Mouse (Mus musculus) embryo, embryonic 10 days (tissue): ENCODE measurements around the gene Fktn.
"Not testable (repeated sequence)": the region's sequence is repeated elsewhere in the genome, so short reads cannot be mapped to it uniquely, and the experiment has no call there.

Experiments
- DNase-seq: peaks from one replicate; pipeline ENCODE4 v3.0.0-alpha.2; 2015; ENCODE audit warnings: low spot score

Fktn gene

GRCm38 (mm10) chr4:53713704-53714050, at the start of gene Fktn:
TSS of gene Fktn (plus strand) at chr4:53713998.
- no peak for DNase-seq

DNA sequence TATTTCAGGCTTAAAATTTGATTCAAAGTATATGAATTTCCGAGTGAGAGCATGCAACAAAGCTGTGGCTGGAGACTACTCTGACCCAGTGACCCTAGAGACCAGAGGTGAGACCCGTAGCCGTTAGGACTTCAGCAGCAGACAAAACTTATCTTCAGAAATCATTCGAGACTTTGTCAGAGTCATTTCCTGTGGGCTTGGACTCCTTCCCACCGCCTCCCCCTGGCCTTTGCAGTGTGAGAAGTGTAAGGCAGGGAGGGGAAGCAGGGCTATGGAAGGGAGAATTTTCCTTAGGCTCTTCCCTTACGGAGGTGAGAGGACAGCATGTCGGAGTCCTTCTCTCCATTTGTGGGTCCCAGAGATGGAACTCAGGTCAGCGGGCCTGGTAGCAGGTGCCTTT, 31.7 kb upstream of the Fktn start:
- DNase-seq: no peak

DNA sequence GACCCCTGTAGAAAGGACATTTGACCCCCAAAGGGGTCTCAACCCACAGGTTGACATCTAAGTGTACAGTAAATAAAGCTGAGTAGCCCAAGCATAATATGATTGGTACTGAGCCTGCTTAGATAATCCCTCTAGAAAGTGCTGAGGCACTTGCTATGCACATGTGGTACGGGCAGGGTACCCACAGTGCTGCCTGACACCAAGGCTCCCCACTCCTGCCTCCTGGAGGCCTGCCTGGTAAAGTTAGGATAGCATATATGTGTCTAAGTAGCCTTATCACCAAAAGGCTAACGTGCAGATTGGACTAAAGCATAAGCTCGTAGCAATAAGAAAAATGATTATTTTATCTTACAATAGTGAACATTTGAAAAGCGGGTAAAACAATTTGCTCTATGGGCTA, 24.8 kb upstream of the Fktn start:
- DNase-seq: no peak

GRCm38 (mm10) chr4:53691418-53691817, 22.4 kb upstream of the Fktn start:
- DNase-seq: no peak

DNA sequence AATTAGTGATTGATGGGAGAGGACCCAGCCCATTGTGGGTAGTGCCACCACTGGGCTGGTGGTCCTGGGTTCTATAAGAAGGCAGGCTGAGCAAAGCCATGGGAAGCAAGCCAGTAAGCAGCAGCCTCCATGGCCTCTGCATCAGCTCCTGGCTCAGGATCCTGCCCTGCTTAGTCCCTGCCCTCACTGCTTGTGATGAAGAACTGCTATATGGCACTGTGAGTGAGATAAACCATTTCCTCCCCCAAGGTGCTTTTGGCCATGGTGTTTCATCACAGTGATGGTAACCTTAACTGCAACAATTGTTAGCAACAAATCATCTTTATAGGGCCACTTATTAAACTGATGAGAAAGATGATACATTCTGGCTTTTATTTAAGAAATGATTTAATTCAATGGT, 4.6 kb upstream of the Fktn start:
- not testable (repeated sequence) for DNase-seq

DNA sequence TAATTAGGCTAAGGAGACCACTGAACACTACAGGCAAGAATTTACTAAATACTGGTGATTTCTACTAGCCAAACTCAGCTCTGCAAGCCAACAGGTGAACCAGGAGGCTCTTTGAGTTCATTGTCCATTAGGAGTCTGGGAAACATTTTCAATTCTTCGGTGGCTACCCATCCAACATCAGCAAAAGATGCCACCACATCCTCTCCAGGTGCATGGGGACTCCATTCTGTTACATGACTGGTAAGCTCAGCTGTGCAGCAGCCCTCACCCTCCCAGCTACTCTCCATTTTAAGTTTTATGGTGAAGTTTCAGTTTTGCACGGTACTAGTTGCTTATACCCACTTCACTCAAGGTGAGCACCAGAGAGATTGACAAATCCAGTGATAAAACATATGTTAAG, 3.8 kb upstream of the Fktn start:
- no peak for DNase-seq

DNA sequence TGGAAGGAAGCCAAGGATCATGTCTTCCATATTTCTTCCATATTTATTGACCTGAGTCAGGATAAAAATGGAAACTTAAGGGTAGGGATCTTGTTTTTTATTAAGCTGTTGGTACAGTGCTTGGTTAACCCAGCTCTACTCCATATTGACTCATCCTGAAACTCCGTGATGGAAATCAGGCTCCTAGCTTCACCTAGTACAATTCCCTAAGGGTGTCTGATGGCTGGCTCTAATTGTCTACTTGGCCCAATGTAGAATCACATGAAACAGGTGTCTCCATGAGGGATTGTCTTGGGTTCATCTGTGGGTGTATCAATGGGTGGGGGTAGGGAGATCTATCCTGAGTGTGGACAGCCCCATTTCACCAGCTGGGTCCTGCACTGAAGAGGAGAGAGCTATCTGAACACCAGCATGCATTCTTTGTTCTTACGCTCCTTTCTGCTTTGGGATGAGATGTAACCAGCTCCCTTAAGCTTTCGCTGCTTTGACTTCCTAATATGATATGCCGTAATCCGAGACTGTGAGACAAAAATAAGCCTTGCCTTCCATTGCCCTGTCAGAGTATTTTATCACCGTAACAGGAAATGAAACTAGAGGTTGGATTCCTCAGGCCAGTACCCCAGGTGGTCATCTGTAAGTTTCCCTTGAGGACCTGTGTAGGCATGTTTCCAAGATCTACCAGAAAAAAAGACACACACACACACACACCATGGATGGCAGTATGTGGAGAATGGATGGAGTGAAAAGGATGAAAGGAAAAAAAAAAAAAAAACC, 3.1 kb upstream of the Fktn start:
- DNase-seq: no peak

DNA sequence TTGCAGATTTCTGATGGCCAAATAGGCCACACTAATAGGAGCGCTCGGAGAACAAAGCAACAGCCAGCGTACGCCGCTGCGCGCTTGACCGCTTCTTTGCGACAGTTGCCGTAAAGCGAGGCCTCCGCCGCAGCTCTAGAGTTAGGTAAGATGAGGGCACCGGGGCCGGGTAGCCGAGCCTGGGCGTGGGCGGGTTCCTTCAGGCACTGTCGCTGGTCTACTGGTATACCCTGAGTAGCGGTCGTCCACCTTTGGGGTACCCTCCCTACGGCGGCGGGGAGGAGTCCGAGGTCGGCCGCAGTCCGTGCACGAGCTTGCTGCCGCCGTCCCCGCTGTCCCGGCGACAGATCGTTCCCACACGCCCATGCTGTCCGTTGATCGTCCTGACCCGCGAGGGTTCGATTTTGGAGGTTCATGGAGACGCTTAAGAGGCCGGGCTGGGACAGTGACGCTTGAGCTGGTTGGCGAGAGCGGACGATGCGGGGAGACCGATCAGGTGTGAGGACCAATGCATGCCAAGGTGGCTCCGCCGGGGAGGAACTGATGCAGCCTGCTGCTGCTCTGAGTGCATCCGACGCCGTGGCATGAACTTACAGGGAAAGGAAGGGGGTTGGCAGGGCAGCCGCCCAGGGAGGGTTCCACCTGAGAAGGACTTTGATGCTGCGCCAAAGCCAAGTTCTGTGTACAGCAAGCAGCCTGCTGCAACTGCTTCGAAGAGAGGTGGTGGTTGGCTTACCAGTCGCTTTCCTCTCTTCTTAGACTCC, 435 bp downstream of the Fktn start:
- DNase-seq: peak; percentile 97

DNA sequence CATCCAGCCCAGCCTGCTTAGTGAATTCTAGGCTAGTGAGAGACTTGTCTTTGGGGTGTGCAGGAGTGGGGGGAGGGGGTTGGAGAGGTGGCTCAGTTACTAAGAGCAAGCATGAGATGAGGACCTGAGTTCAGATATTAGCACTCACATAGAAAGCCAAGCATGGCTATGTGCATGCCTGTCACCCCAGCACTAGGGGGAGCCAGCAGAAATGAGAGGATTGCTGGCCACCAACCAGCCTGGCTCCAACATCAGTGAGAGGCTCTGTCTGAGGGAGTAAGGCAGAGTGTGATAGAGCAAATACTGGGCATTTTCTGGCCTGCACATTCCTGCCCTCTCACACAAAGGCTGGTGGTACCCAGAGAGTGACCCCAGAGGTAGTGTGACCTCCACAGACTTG, 2.2 kb downstream of the Fktn start:
- no peak for DNase-seq

GRCm38 (mm10) chr4:53717546-53717945, 3.7 kb downstream of the Fktn start:
- DNase-seq: no peak

- DNase-seq: no peak
These were observed 4.5 kb downstream of the Fktn start for GRCm38 (mm10) chr4:53718261-53718660.

- DNase-seq: no peak
These were observed 8.7 kb downstream of the Fktn start for GRCm38 (mm10) chr4:53722506-53722905.

DNA sequence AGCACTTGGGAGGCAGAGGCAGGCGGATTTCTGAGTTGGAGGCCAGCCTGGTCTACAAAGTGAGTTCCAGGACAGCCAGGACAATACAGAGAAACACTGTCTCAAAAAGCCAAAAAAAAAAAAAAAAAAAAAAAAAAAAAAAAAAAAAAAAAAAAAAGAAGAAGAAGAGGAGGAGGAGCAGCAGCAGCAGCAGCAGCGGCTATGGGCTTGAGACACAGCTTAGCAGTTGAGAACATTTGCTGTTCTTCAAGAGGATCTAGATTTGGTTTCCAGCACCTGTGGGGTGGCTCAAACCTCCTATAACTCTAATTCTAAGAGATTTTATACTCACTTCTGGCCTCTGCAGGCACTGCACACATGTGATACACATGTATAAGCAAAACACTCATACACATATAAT, 12.3 kb downstream of the Fktn start:
- DNase-seq: not testable (repeated sequence)

GRCm38 (mm10) chr4:53728121-53728520, 14.3 kb downstream of the Fktn start:
- DNase-seq: no peak

GRCm38 (mm10) chr4:53738956-53739616, 25.3 kb downstream of the Fktn start:
- peak; percentile 74 for DNase-seq

DNA sequence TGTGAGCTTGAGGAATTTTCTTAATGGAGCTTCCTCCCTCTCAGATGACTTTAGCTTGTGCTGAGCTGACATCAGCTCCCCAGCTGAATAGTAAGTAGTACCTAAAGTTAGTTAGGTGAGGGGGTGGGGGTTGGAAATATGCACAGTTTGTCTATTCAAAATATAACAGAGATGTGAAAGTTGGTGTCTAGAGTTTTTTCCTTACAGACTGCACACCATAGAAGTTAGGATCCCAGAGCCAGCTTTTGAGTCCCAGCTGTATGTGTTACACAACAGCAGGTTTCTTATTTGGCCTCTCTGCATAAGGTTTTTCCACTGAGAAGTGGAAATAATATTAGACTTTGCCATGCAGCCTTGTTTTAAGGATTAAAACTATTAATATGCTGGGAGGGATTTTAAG, 36.0 kb downstream of the Fktn start:
- DNase-seq: no peak

DNA sequence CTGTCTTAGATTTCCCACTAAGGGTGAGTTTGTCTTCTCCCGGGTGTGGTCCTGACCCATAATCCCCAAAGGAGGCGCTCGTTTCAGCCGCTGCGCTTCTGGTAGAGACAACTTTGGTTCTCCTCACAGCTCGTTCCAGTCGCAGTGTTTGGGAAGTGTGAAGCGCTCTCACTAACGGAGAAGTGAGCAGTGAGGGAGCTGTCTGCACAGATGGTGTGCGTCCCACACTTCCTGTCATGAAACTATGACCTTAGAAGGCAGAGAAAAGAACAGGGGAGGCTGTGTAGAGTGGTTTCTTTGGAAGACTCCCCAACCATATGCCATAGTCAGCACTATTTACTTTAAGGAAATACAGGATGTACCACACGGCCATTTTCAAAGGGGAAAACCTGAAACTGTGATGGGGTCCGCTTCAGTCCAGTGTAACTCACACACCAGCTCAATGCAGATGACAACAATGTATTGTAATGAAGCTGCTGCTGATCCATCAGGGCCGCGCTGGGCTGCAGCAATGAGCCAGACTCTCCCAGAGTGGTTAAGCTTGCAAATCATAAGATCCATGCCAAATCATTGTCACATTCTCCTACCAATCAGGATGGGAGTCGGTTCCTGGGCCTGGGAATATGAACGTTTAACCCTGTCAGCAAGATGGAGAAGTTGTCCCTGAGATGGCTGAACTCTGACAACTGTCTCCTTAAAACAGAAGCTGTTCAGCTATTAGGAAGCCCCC, 36.8 kb downstream of the Fktn start:
- no peak for DNase-seq

GRCm38 (mm10) chr4:53757030-53757429, 43.2 kb downstream of the Fktn start:
- DNase-seq: no peak

DNA sequence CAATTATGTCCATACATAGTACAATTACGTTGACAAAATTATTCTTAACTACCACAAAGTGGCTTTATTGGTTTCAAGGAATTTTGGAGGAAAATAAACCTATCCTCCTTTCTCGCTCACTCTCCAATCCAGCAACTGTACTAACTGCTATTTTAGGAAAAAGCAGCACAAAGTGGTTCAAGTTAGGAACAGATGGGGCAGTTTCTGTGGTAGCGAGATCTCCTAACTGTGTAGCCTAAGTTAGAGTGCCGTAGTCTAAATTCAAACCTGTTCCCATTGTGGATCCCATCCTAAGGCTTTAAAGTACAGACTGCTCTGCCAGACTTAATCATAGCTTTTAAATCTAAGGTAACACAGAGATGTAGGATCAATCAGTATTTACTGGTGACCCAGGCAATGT, 45.0 kb downstream of the Fktn start:
- no peak for DNase-seq

GRCm38 (mm10) chr4:53759678-53760077, 45.9 kb downstream of the Fktn start:
- DNase-seq: no peak

DNA sequence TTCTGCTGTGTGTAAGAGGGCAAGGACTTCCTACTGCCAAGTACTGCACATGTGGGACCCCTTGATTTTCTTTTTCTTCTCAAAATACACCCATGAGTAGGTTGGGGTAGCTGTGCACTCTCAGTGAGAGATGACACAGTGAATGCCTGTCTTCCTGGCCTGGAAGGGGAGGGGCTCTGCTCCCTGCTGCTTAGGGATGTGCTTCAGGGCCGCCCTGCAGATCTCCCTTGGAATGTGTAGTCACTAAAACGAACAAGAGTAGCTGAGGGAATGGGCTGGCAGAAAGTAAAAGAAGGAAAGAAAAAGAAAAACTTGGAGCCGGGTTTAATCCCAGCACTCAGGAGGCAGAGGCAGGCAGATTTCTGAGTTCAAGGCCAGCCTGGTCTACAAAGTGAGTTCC, 48.7 kb downstream of the Fktn start:
- no peak for DNase-seq

- DNase-seq: no peak
These were observed 57.3 kb downstream of the Fktn start for GRCm38 (mm10) chr4:53770958-53771735.
